Mouse (Mus musculus) heart, adult 2 months (tissue): ENCODE measurements around the gene Tex46. TPM values are rescaled to one million over a fixed set of nuclear protein-coding genes. Genes with fewer than 3 reads are reported as not detected.

Experiments used
- DNase-seq, 2 experiments: peaks; one replicate each; pipeline ENCODE4 v3.0.0; 2021
- H3K27ac ChIP-seq: fragments of 200-600 bp; 2 replicates; pipeline ENCODE4 v1.8.1; 2022
- H3K27me3 ChIP-seq: fragments of 200-500 bp; 2 replicates; pipeline ENCODE4 v1.6.1; 2012; ENCODE audit warnings: mild to moderate bottlenecking, low read length, inconsistent platforms, mixed read lengths; ENCODE audit not compliant: control insufficient read depth, insufficient read depth
- H3K36me3 ChIP-seq: fragments of 200-500 bp; 2 replicates; pipeline ENCODE4 v1.6.1; 2012; ENCODE audit warnings: low read length, inconsistent platforms; ENCODE audit not compliant: control insufficient read depth, insufficient read depth
- H3K4me1 ChIP-seq: fragments of 200-500 bp; 2 replicates; pipeline ENCODE4 v1.6.1; 2011; ENCODE audit warnings: low read length; ENCODE audit not compliant: control insufficient read depth, insufficient read depth
- H3K4me3 ChIP-seq: fragments of 200-600 bp; 2 replicates; pipeline ENCODE4 v1.8.1; 2022
- H3K79me2 ChIP-seq: fragments of 200-500 bp; replicated peaks from 2 replicates; pipeline ENCODE4 v1.6.1; 2012; ENCODE audit warnings: mild to moderate bottlenecking, inconsistent platforms, low read length, moderate library complexity, mixed read lengths; ENCODE audit not compliant: control insufficient read depth, insufficient read depth
- H3K9ac ChIP-seq: fragments of 200-500 bp; 2 replicates; pipeline ENCODE4 v1.6.1; 2012; ENCODE audit warnings: low read depth, mild to moderate bottlenecking, control low read depth, inconsistent platforms, low read length, mixed read lengths
- CTCF ChIP-seq: fragments of 200-600 bp; IDR thresholded peaks from 2 replicates; pipeline ENCODE4 v1.8.1; 2022; ENCODE audit warnings: antibody characterized with exemption, mild to moderate bottlenecking, moderate library complexity
- EP300 ChIP-seq: fragments of 200-500 bp; IDR thresholded peaks from 2 replicates; pipeline ENCODE4 v1.6.1; 2011; ENCODE audit warnings: low read depth, low read length, control low read depth; ENCODE audit not compliant: insufficient read depth
- POLR2A ChIP-seq: fragments of 200-500 bp; IDR thresholded peaks from 2 replicates; pipeline ENCODE4 v1.6.1; 2011; ENCODE audit warnings: mild to moderate bottlenecking, low read depth, low read length, control low read depth; ENCODE audit not compliant: insufficient read depth
- WGBS: fragments of 180-500 bp; shearing (Covaris S2); methylation state at CpG from one replicate; pipeline ENCODE4 v1.1.7; 2018; 5-methylcytosine and 5-hydroxymethylcytosine counted together
- intact Hi-C: fragments of 180-260 bp; cut with DNase I; formaldehyde crosslinking; loops from one replicate; pipeline ENCODE4 v1.15.1; 2025
- polyA plus RNA-seq: library from polyadenylated mRNA; depleted of rRNA; stranded (reverse); fragments of >200 nt; gene quantifications from 2 replicates; pipeline ENCODE4 v1.2.3, GENCODE M21; 2012
- total RNA-seq, 2 experiments: library from RNA; stranded (reverse); gene quantifications; 2 replicates each; pipeline ENCODE4 v1.2.3; 2021

Tex46 gene
- total and polyA plus RNA-seq, 3 experiments, result not detected

DNA sequence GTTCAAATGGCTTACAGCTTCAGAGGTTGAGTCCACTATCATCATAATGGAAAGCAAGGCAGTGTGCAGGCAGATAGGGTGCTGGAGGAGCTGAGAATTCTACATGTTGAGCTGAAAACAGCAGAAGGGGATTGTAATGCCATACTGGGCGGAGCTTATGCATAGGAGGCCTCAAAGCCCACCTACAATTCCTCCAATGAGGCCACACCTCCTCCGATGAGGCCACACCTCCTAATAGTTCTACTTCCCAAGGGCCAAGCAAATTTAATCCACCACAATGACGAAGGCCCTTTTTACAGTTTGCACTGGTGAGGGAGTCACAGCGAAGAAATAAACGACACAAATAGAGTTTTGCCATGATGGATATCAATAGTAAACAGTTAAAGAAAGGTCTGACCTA lies 26.3 kb downstream of the Tex46 start:
- H3K4me1 ChIP-seq, result no peaks in the 10 kb centered on the region
- WGBS, result 66% methylated on average over 5 of the region's 5 CpGs
- no peaks in the 10 kb centered on the region for H3K36me3 ChIP-seq
- intact Hi-C loops, result no loop called here
- TF ChIP-seq EP300, result no peak
- no peak for TF ChIP-seq CTCF
- no peak for TF ChIP-seq POLR2A
- H3K27ac ChIP-seq, result no peak overlapping the region
- peaks cover 8% of the 10 kb centered on the region for H3K27me3 ChIP-seq
- no peak overlapping the region for H3K4me3 ChIP-seq
- DNase-seq, result no peak
- H3K9ac ChIP-seq, result no peak overlapping the region
- H3K79me2 ChIP-seq, result no peaks in the 10 kb centered on the region

DNA sequence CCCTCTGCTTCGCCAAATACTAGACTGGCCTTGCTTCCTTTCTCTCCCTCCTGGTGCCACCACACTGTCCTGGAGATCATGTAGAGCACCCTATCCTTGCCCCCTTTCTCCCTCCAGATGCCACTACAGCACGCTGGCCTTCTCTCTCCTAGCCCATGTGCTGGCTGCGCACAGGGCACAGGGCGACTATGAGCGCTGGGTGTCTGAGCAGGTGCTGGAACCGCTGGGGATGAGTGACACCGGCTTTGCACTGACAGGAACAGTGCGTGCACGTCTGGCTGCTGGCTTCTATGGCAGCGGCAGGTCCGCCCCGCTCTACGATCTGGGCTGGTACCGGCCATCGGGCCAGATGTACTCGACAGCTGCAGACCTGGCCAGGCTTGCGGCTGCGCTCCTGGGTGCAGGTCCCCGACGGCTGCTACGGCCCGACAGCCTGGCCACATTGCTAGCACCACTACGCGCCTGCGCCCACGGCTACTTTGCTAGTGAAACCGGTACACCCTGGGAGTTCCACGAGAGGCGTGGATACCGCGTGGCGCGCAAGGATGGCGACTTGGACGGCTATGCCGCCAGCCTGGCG lies 26.8 kb downstream of the Tex46 start:
- Histone ChIP-seq H3K9ac (no peak overlapping the region), H3K27ac (no peak overlapping the region), H3K4me1 (no peaks in the 10 kb centered on the region), H3K79me2 (no peaks in the 10 kb centered on the region), H3K4me3 (no peak overlapping the region), H3K36me3 (no peaks in the 10 kb centered on the region), H3K27me3 (peaks cover 8% of the 10 kb centered on the region)
- intact Hi-C loops, result no loop called here
- 18% methylated on average over 37 of the region's 37 CpGs for WGBS
- TF ChIP-seq CTCF (no peak), EP300 (no peak), POLR2A (no peak)
- no peak for DNase-seq

DNA sequence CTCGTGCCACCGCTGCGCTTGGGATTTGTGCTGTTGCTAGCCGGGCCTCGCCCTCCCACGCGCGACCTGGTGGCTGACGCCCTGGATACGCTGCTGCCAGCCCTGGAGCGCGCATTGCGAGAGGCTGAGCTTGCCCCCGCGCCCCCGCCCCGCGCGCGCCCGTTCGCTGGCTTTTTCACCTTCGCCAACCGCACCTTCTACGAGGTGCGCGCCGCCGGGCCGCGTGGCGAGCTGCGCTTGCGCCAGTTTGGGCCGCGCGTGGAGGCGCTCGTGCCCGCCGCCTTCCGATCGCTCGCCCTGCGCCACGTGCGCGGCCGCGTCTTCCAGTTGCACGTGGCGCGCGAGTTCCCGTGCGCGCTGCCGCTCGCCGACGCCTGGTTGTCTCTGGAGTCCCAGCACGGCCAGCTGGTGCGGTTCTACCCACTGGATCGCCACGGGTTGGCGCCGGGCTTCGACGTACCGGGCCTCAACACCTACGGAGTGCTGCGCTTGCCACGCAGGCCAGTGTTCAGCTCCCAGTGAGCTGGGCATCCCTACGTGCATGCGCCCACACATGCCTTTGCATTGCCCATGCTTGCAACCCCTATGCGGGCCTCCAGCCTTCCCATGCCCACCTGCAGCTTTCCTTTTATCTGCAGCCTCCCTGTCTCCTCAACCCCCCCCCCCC lies 27.5 kb downstream of the Tex46 start:
- TF ChIP-seq POLR2A (no peak), CTCF (no peak), EP300 (no peak)
- H3K27me3 ChIP-seq, result peaks cover 8% of the 10 kb centered on the region

DNA sequence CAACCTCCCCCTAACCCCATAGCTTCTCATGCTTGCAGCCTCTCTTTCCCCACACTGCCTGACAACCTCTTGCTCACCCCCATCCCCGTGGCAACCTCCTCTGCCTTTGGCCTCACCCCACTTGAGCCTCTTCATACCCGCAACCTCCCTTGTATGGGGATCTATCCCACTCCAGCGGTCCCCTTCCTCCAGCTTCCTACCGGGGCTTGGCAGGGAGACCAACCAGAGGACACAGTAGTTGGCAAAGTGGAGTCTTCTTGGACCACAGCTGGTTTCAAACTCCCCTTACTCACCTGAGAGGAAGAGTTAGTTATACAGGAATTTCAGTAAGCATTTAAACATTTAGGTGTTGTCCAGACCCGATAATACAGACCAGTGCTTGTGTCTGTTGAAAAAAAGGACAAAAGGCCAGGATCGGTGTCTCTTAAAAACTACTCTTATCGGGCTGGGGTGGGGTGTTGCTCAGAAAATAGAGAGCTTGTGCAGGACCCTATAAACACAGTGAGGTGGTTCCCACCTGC lies 28.1 kb downstream of the Tex46 start:
- H3K27ac ChIP-seq, result no peak overlapping the region
- WGBS, result 51% methylated on average over 7 of the region's 7 CpGs
- no peak overlapping the region for H3K9ac ChIP-seq
- no peak overlapping the region for H3K4me3 ChIP-seq
- H3K27me3 ChIP-seq, result peaks cover 8% of the 10 kb centered on the region
- no peak for DNase-seq
- H3K4me1 ChIP-seq, result no peaks in the 10 kb centered on the region
- no peaks in the 10 kb centered on the region for H3K79me2 ChIP-seq
- TF ChIP-seq POLR2A, result no peak
- no peak for TF ChIP-seq EP300
- no peak for TF ChIP-seq CTCF
- no peaks in the 10 kb centered on the region for H3K36me3 ChIP-seq
- intact Hi-C loops, result no loop called here

More for the DNA sequence above, 27.5 kb downstream of the Tex46 start:
- H3K36me3 ChIP-seq, result no peaks in the 10 kb centered on the region
- no peaks in the 10 kb centered on the region for H3K4me1 ChIP-seq
- no peak overlapping the region for H3K27ac ChIP-seq
- no peak for DNase-seq
- H3K4me3 ChIP-seq, result no peak overlapping the region
- WGBS, result 4% methylated on average over 74 of the region's 76 CpGs
- no peaks in the 10 kb centered on the region for H3K79me2 ChIP-seq
- no peak overlapping the region for H3K9ac ChIP-seq
- intact Hi-C loops, result no loop called here

DNA sequence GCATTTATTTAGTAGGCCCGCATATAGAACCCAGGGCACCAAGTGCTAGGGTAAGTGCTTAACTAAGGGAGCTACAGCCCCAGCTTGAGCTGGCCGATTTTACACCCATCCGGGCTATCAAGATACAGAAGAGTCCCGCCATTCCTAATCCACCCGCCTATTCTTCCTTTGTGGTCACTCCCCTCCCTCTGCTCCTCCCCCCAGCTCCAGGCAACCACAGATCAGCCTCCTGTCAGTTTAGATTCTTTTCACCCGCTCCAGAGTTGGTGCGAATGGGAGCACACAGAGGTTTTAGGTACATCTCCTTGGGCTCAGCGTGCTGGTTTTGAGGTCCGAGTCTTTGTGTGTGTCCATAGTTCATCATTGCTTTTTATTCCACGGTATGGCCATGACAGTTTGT lies 28.7 kb downstream of the Tex46 start:
- Histone ChIP-seq H3K79me2 (no peaks in the 10 kb centered on the region), H3K36me3 (no peaks in the 10 kb centered on the region), H3K27me3 (peaks cover 8% of the 10 kb centered on the region), H3K4me3 (no peak overlapping the region), H3K9ac (no peak overlapping the region), H3K27ac (no peak overlapping the region), H3K4me1 (no peaks in the 10 kb centered on the region)
- TF ChIP-seq CTCF, result no peak
- TF ChIP-seq EP300, result no peak
- no peak for TF ChIP-seq POLR2A
- WGBS, result 25% methylated on average over 10 of the region's 10 CpGs
- no peak for DNase-seq
- intact Hi-C loops, result no loop called here

DNA sequence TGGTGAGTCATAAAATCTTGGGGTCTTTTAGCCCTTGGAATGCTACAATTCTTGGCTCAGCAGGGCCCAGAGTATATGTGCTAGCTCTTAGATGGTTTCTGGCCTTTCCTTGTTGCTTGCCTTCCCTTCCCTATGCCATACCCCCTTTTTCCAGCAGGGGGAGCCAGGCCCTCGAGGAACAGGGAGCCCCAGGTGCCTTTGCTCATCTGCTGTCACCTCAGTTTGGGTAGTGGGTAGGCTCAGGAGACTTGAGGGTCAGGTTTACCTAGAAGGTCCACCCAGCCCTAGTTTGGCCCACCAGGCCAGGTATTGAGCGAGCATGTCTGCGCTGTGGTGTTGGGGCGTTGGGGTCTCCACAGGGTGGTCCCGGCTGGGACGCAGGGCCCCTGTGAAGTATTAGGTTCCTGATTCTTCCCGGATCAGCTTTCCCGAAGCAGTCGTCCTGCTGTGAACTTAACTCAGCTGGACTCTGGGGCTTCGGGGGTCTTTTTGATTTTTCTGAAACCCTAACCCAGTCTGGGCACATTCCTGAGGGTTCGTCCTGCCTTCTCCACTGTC lies 38.8 kb downstream of the Tex46 start:
- intact Hi-C loops, result loop anchor here (1.0 kb wide), 1 partner anchor 192 kb away; no protein-coding TSS in a partner anchor
- no peaks in the 10 kb centered on the region for H3K36me3 ChIP-seq

More for the DNA sequence above, 38.8 kb downstream of the Tex46 start:
- WGBS, result 16% methylated on average over 11 of the region's 11 CpGs
- Histone ChIP-seq H3K79me2 (no peaks in the 10 kb centered on the region), H3K4me1 (no peaks in the 10 kb centered on the region), H3K27me3 (no peaks in the 10 kb centered on the region), H3K4me3 (no peak overlapping the region), H3K9ac (no peak overlapping the region), H3K27ac (no peak overlapping the region)
- peak; percentile 89 for TF ChIP-seq CTCF
- no peak for TF ChIP-seq POLR2A
- DNase-seq, result peak; percentile 53 to 76
